Mouse (Mus musculus) heart, postnatal 0 days (tissue): Measurements from ENCODE around the gene 1700001O22Rik.

ENCODE experiments used
- CTCF ChIP-seq: IDR thresholded peaks from 2 replicates; pipeline ENCODE4 v1.5.1; 2016; ENCODE audit warnings: antibody characterized with exemption, control low read depth, low read depth
- EP300 ChIP-seq: IDR thresholded peaks from 2 replicates; pipeline ENCODE4 v1.6.1; 2016; ENCODE audit warnings: antibody characterized with exemption, low read depth

DNA sequence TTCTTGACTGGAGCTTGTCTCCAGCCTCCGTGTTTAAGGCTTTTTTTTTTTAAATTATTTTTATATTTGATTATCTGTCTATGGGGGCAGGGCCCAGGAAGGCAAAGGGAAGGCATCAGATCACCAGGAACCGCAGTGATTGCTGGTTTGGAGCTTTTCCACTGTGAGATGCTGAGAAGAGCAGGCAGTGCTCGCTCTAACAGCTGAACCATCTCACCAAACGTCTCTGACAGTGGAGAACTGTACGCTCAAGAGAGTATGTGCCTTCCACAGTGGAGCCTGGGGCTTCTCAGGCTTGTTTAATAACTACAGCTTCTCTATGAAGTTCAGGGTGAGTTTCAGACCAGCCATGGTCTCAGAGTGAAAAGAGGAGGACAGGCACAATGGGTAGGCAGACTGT, 6.0 kb upstream of the 1700001O22Rik start:
- TF ChIP-seq EP300 = no peak
- TF ChIP-seq CTCF = no peak
